Mouse (Mus musculus) embryo, embryonic 11.5 days (tissue): ENCODE results near the gene Dnajc13.

Experiments used
- DNase-seq: peaks from one replicate; pipeline ENCODE4 v3.0.0-alpha.2; 2012; ENCODE audit warnings: low read depth, low spot score

The Dnajc13 gene

DNA sequence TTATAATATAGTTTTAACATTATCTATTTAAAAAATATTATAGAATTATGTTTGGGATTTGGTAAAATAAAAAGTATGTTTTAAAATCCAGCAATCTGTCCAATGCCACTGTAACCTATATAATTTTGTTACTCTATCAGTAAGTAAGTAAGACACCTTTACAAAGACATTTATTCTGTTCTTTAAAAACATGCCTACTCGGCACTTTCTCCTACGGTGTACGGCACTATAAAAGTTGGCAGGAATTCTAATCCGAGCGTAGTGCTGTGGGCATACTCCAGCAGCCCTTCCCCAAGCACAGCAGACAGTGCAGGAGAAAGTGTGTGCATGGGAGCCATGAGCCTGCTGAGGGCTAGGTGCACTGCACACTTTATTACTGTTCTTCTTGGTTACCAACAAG lies 75.7 kb downstream of the Dnajc13 start:
- no peak for DNase-seq

DNA sequence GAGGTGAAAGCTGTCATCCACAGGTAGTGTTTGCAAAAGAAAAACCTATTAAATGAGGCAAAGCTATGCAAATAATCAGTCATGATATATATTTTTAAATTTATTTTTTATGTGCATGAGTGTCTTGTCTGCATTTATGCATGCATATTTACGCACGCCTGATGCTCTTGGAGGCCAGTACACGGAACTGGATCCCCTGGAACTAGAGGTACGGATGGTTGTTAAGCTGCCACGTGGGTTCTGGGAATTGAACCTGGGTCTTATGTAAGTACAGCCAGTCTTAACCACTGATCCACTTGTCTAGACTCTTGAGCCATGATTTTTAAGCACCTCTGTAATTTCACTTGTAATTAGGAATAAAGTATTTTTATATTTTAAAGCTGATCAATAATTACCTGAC lies 79.5 kb downstream of the Dnajc13 start:
- no peak for DNase-seq

DNA sequence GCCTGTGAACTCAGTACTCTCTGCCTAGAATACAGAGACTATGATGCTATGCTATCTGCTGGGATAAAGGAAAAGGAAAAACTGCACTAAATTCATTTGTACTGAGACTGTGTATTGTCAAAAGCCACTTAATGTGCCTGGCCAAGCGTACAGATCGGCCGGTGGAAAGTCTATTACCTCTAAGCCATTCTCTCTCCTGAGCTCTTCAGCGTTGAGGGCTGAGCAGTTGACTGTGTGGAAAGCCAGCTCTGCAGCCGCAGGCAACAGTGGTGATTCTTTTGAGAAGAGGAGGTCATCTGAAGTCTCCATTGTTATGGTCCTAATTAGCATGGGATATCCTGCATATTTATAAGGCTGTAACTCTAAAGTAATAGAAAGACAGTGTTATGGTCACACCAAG lies 80.4 kb downstream of the Dnajc13 start:
- DNase-seq: no peak

DNA sequence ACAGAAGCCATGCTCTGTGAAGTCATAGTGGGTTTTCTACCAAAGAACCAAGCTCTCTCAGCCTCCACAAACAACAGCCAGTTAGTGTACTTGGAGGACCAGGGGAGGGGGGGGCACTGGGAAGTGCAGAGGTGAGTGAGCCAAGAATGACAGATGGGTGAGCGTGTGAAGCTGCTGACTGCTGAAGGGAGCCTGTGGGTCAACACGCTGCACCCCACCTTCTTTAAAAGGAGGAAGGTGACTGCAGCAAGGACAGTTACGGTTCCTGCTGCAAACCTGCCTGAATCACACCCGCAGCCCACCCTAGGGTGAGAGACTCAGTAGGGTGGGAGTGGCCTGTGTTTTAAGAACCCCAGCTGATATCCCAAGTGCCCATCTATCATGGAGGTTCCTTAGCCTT lies 81.1 kb downstream of the Dnajc13 start:
- DNase-seq: no peak

DNA sequence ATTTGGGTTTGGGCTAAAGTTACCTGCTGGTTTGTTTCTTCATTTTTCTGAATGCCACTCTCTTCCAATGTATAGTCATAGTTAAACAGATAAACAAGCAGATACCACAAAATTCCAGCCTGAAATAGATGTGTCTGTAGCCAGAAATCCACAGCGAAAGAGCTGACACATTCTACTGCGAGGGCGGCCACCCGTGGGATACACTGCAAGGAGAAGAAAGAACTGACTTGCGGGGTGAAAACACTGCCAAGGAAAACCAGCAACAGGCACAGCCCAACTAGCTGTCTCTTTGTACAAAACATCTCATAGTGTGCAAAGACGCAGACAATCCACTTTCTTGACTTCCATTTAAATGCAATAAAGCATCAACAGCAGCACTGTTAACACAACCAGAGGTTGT lies 82.7 kb downstream of the Dnajc13 start:
- DNase-seq: no peak

DNA sequence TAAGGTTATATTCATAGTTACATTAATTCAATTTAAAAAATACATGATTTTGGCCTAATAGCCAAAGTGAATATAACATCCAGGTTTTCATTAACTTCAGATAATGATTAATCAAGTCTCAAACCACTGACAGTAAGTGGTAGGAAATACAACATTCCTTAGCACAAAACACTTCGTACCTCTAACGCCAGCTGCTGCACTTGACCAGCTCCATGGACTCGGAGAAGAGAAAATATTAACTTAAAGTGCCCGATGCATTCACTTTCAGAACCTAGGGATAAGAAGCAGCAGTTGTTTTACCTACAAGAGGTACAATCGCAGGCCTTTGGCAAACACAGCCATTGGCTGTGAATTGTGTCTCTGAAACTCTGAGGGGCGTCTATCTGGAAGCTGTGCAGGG lies 90.4 kb downstream of the Dnajc13 start:
- no peak for DNase-seq

DNA sequence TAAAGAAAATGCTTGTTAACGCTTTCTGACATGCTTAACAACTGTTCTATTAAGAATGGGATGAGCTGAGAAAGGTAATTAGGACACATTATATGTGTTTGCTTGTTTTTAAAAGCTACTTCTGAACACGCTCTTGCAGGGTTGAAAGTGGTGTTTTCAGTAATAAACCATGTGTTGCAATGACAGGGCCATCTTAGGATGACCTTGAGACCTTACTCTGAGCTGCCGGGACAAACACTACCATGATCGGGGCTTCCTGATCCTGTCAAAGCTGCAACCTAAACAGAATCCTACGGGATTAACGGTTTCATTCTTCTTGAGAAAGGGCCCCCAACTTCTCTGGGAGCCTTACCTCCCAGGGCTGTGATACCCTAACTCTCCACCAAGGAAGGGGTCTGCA lies 91.1 kb downstream of the Dnajc13 start:
- no peak for DNase-seq

DNA sequence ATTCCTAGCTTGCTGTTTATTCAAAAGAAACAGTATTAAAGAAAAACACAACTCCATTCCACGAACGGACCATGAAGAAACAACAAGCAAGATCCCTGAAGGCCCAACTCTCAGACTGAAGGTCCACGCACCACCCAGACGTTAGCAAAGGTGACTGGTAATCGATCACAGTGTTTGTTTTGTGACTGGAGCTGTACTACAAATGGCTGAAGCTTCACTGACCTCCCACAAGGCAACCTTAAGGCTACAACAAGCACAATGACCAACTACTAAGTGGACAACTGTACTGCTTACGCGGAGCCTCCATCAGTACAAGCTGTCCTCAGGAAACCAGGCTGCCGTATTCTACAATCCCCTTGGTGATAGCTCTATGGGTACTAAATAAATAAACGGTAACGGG lies 92.7 kb downstream of the Dnajc13 start:
- DNase-seq: no peak

DNA sequence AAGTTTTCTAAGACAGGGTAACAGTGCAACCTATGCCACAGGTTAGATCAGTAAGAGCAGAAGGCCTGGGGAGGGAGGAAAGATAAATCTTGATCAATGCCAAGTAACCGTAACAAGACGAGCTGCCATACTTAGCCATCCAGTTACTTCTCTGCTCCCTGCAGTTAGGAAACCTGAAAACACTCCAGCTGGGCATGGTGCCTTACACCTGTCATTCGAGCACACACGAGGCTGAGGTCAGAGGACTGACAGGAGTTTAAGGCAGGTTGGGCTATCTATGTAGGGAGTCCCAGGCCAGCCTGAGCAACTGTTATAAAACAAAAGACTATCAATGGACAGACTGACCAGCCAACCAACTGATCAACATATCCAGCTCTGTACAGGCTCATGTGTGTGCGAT lies 96.8 kb downstream of the Dnajc13 start:
- DNase-seq: no peak

DNA sequence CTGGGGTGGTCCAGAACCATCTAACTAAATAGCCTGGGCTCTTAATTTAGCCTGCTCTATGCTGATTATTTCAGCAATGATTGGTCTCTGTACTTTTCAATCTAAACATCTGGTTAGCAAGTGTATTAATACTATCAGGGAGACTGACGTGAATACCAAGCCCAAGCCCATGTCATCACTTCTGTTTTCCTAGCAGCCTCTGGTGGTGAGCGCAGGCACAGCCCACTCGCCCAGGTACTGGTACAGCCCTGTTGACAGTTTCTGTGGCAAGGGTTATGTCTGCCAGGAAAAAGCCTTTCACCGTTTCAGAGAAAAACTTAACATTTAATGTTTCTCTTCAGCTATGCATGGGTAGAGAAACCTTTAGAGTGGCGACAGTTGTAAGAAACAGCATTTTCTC lies 98.5 kb downstream of the Dnajc13 start:
- no peak for DNase-seq

DNA sequence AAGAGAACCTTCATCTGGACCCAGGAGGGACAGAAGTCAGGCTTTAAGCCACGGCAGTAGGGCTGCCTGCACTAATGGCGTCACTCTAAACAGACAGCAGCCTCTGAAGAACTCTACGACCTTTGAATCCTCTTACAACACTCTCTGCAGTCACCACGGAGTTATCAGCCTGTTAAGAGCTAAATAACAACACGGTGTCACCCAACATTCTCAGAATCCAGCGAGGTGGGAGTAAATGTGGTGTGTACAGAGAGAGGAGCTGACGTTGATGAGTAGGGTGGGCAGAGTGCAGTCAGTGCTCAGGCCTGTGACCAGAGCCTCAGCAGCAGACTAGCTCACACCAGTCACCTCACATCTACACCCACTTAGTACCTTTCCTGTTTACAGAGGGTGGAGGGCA lies 101.6 kb downstream of the Dnajc13 start:
- no peak for DNase-seq

DNA sequence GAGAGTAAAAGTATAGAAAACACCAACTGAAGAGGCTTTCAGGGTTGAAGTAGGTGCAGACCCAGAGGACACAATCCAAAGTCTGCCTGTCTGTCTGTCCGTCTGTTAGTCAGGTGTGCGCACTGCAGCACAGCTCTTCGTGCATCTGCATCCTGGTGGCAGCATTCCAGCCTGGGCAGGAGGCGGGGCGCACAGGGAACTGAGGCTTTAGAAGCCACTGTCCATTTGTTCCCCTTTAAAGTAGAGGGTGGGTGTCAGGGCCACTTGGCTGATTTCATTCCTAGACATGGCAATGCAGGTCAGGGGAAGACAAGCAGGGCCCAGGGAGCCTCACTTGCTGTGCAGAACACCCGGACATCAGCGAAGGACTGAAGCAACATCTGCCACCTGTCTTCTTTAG lies 105.4 kb downstream of the Dnajc13 start:
- DNase-seq: no peak

DNA sequence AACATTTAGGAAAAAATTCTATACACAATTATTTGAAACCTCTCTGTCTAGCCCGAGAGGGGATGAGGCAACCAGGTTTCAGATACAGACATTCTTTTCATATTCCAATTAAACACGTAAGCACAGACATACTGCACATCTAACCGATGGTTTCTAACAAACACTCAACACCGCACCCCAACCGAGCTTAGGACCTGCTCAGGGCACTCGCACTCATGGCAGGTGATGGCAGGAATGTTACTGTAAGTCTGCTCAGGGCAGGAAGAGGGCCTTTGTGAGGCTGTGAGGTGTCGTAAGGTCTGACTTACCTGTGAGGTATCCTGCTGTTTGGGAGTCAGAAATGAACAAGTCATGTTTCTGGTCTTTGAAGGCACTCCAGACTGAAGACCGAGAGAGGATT lies 106.2 kb downstream of the Dnajc13 start:
- no peak for DNase-seq

DNA sequence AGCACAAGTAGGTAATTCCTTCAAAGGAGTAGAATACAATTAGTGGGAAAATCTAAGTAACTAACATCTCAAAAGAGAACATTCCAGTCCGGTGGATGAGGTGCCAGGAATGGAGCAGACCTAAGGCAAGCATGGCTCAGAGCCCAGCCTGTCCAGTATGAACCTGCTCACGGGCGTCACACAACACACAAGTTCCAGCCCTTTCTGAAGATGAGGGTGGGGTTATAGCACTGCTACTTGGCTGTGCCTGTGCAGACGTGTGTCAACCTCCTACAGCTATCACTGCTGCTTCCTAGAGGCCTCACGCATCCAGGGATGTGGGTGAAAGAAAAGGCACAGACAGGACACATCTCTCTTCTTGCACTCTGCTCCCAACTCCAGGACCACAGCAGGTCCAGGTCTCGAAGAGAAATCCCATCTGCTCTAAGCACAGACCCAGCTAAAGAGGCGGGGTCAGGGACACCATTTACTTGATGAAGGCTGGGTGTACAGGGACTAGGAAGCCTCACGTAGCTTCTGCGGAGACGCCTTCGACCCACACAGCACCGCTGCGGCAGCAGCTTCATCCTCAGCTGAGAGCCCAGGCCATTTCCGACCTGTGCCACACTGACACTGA lies 107.5 kb downstream of the Dnajc13 start:
- DNase-seq: no peak

DNA sequence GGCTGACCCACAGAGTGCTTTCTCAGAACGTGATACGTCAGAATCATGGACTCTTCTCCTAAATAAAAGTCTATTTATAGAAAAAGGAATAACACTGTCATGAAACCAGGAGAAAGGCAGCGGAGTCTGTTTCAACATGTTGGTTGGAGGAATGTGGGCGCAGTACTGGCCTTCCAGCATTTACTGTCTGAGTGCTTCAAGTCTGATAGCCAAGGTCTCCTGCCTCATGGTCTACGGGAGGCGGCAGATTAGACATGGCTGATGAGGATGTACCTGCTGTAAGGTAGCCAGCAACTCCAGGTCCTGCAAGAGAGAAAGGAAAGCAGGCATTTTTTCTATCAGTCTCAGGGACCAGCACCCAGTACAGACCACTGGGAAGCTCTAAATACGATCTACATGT lies 110.6 kb downstream of the Dnajc13 start:
- DNase-seq: no peak

DNA sequence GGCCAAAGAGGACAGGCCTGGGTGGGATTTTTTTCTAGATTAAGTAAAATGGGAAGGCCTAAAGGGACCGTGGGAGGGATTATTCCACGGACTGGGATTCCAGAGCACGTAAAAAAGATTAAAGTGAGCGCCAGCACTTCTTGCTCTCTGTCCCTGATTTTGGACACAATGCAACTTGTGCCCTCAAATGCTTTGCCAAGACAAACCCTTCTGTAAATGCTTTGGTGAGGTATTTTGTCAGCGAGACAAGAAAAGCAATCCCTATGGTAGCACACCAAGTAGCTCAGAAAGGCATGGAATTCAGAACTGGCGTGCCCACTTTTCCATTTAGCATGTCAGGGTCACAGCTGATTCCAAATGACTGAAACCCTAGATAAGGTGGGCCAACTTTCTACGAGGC lies 113.8 kb downstream of the Dnajc13 start:
- DNase-seq: no peak

DNA sequence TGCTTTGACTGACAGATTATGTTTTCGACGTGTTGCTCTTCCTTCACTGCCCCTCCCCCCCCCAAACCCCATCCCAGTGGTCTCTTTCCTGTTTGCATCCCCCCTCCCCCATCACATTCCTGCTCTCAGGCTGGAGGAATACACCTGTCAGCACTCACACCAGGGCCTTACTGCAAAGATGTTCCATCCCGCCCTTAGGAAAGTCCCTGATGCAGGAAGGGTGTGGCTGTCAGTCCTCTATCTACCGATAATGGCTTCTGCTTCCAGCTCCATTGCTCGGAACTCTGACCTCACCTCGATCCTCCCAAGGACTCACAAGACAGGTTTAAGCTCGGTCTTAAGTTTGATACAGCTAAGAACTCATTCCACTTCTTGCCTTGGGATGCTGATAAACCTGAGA lies 116.0 kb downstream of the Dnajc13 start:
- no peak for DNase-seq

DNA sequence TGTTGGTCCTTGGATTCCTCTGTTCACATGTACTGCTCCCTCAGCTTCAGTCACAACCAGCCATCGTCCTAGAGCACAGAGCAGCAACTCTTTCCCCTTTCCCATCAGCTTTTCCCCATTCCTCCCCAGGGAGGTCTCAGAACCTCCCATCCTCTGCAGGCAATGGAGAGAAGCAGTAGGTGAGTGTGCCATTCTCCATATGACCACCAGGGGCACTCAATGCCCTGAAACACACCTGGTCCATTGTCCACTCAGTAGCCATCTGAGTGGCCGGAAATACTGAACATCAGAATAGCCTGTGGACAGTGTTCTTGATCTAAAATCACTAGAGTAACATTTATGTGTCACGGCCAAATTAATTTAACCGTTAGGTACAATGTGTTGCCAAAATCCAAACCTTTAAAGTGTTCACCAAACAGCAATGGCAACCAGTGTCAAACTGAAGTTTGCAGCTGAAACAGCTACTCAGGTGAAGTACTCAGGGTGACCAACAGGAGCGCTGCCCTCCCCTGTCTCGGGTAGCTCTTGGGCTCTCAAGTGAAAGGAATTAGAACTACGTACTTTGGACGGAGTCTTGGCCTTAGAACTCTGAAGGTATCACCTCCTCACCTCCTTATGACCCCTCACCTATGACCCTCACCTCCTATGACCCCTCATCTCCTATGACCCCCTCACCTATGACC lies 118.3 kb downstream of the Dnajc13 start:
- DNase-seq: no peak

DNA sequence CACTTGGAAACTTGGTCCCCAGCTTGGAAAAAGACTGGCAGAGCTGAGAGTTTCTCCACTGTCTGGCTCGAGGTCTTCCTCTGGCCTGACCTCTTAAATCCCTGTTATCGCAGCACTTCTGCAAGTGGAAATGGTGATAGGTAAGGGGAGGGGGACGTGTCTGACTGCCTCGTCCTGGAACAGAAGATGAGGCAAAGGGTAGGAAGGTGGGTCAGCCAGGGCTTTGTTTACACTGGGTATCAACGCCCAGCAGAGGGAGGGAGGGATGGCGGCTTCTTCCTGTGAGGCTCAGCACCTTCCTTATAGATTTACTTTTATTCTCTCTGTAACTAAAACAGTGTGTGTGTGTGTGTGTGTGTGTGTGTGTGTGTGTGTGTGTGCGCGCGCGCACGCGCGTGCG lies 119.9 kb downstream of the Dnajc13 start:
- no peak for DNase-seq

DNA sequence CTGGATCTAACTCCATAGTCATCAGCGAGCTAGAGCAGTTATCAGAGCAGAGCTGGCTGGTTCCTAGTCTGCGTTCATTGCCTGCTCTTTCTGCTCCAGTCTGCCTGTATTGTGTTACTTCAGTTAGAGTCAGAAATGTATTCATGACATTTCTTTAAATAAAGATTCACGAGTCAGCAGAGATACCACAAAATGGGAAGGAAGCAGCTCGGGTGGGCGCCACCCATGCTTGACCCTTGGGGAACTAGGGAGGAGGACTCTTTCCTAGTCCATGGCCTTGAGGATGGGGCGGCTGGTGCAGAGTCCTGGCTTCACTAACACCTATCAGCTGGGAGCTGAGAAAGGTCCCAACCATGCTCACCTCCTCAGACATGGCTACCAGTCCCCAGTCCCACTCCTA lies 122.4 kb downstream of the Dnajc13 start:
- no peak for DNase-seq

DNA sequence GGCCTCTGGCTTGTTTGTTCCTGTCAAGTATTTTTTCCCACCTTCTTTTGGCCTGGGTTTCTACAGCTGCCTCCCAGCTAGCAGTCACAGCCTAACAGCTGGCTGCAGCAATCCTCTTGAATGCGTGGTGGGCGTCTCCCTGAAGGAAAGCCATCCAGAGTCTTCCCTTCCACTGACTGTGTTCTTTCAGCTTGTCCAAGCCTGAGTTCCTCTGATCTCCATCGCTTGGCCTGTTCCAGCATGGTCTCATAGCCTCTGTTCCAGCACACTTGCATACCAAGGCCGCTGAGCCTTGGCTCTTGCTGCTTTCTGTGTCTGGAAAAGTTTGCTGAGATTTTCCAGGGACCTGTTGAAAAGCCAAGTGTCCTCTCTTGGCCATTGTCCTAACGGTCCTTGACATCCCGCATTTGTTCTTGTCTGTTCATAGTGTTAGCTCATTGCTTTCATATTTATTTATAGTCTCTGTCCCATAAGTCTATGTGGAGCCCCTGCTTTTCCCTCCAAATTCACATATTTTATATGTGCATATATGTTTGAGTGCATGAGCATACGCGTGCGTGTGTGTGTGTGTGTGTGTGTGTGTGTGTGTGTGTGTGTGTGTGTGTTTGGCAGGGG lies 132.5 kb downstream of the Dnajc13 start:
- no peak for DNase-seq

DNA sequence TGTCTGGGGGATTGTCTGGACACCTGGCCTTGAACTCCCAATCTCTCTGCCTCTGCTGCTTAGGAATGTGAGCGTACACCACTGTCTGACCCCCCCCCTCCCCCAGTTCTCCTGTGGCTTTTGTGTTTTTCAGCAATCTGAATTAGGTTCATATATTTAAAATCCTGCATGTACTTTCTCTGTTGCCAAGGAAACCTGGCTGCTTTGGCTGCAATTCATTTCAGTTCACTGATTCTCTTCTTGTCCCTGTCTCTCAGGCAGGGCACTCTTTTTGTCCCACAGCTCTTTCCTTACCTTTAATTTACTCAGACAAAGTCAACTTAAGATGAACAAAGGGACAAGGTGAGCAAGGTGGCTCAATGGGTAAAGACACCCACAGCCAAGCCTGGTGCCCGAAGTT lies 134.6 kb downstream of the Dnajc13 start:
- DNase-seq: no peak

DNA sequence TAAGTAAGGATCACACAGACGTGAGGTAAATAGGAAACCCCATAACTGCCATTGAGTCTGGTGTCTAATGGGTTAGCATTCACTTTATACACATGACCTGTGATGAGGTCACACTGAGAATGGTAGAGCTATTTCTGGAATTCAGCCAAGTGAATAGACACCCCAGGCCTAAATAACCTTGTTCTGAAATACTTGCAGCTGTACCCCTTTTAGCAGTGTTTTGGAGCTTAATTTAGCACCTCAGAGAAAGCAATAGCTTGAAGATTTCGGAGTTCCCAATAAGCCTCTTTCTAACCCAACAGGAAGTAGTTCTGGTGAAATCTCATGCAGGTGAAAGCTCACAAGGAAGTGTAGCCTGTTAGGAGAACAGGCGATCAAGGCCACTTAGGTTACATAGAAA lies 135.9 kb downstream of the Dnajc13 start, which contains the start of gene Ackr4:
Ackr4 (minus strand) TSS at position 101 of the 400 bp plus-strand sequence.
- no peak for DNase-seq
